Mouse (Mus musculus): ENCODE results near the gene D930020B18Rik. TPM values are rescaled to one million over a fixed set of nuclear protein-coding genes. Genes with fewer than 3 reads are reported as not detected.

Gene D930020B18Rik
- not detected in 2 replicates for total RNA-seq (2023)

DNA sequence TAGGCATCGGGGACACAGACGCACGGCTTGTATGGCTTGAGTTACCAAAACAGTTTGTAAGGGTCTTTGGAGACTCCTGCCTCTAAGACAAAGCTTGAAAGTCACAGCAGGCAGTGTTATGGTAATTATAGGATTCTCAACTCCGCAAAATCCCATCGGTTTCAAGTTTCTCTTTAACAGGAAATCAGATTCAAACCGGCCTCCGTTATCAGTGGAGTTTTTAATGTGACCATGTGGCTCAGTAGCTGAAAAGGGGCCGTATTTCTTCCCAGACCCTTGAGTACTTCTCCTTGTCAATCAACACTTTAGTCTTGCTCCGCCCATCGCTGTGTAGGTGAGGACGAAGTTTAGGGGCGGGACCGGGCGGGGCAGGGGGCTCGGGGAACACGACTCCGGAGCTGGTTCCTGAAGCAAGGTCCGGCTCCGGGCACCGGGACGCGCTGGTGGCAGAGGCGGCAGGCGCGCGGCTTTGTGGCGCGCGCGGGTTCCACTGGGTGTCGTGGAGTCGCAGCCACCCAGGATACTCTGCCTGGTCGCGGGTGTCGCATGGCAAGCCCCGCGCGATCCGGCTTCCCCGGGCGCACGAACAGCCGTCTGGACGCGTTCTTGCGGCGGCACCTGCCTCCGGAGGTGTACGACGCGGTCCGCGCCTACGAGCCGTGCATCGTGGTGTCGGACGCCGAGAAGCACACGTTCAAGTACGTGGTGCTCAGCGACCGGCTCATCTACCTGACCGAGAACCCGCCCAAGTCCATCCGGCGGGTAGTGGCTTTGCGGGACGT lies at the start of gene D930020B18Rik:
TSS of gene D930020B18Rik (plus strand) at position 317 of the 782 bp plus-strand sequence.

DNA sequence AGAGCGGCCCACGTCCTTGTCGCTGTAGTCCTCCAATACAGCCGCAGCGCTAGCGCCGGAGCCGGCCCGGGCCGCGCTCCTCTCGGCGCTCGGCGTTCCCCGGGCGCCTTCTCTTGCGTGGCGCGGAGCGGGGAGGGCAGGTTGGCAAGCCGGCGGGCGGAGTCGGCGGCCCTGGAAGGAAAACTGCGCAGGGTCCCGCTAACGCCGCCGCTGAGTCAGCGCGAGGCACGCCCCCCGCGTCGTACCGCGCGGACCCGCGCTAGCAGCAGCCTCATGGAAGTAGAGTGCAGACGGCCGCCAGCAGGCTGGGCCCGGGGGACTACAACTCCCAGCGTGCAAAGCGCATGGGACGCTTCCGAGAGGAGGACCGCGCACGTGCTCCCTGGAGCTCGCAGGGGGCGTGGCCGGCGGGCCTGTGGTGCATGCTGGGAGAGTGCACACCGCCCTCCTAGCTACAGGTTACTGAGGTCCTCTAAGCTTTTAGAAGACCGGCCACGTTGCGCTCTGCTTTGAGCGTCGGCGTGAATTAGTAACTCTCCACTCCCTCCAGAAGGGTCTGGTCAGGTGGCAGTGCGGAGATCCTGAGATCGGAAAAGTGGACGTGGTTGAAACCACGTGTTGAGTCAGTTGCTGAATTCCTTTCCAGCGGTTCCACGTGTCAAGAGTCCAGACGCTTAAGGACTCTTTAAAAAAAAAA lies 15.1 kb upstream of the D930020B18Rik start, which contains the start of gene Xpot:
TSS of gene Xpot (minus strand) at position 147 of the 697 bp plus-strand sequence.

GRCm38 (mm10) chr10:121739548-121740505 lies 98.4 kb downstream of the D930020B18Rik start, which contains the start of gene BC048403:
BC048403 (plus strand) TSS chr10:121739937.

Other genes starting within 250 kb of the D930020B18Rik start
- gene Rassf3, start 165.2 kb upstream of the D930020B18Rik start, total RNA-seq (2023) = 175 and 217 TPM in 2 replicates
- gene Tbk1, start 54.8 kb upstream of the D930020B18Rik start, total RNA-seq (2023) = 59.1 and 77.8 TPM in 2 replicates
- 14.0 and 15.9 TPM in 2 replicates for gene Xpot, start 15.3 kb upstream of the D930020B18Rik start, total RNA-seq (2023)
- 8.0 and 10.4 TPM in 2 replicates for gene BC048403, start 98.3 kb downstream of the D930020B18Rik start, total RNA-seq (2023)